11 mouse cellular contexts compared by ENCODE assay signal in the genomic region with DNA sequence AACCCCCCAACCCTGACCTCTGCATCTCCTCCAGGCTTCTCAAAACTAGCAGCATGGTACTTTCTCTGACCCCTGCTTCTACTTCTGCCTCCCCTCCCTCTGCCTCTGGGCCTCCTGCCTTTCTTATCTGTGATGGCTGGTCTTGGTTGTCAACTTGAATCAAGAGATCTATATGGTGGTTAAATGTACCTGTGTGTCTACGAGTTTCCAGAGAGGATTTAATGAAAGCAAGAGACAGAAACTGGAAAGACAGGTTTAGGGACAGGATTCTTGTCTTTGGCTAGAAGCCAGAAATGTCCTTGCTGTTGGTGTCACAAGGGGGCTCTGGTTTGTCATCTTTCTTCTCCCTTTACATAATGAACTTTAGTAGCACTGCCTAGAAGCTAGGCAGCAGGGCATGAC.
DNase-seq lines count a peak whose midpoint lies in the region; ATAC-seq lines count a peak whose summit lies in the region.
"Had no signal": no experiment of that assay in that cellular context is flagged by ENCODE, and none has a peak within 500 bp of the region (broad histone marks: within the 10 kb centered on the region; RNA-seq: fewer than 3 reads in every experiment).

No protein-coding gene starts in this region.

- H3K9me3 ChIP-seq in kidney, embryonic 16.5 days (ENCODE audit: low read length): no peaks in the 10 kb centered on the region
- no peaks in the 10 kb centered on the region for H3K9me3 ChIP-seq in intestine, embryonic 16.5 days (ENCODE audit: control insufficient read depth, low read length)
- H3K9me3 ChIP-seq: embryonic facial prominence, embryonic 13.5 days; liver, embryonic 15.5 days had no signal

- no peak for DNase-seq in kidney, adult 8-10 months
- peak; percentile 44 for DNase-seq in urinary bladder, postnatal 14 days (ENCODE audit: low spot score)
- no peak for DNase-seq in urinary bladder, adult 2 months (ENCODE audit: low spot score)
- no peak for DNase-seq in cerebellum, postnatal 14 days
- DNase-seq: spleen, adult 18-20 months had no signal

- peaks cover 28% of the 10 kb centered on the region for H3K4me1 ChIP-seq in kidney, embryonic 16.5 days (ENCODE audit: insufficient read depth, low read length)
- H3K4me1 ChIP-seq in intestine, embryonic 16.5 days (ENCODE audit: control insufficient read depth, insufficient read depth, low read length): peaks cover 3% of the 10 kb centered on the region; the same call in 1 of the 2 replicates
- H3K4me1 ChIP-seq: liver, embryonic 15.5 days had no signal

- peak overlapping the region; percentile 6; the same call in 1 of the 2 replicates for H3K27ac ChIP-seq in kidney, embryonic 16.5 days (ENCODE audit: low read length)
- H3K27ac ChIP-seq in intestine, embryonic 16.5 days (ENCODE audit: low read length): no peak overlapping the region
- H3K27ac ChIP-seq: embryonic facial prominence, embryonic 13.5 days; liver, embryonic 15.5 days had no signal

- ATAC-seq in kidney, embryonic 16.5 days (ENCODE audit: low FRiP score, low TSS enrichment): 0 out of 2 replicates have a peak, but pooled peaks have one; percentile 17
- ATAC-seq in intestine, embryonic 16.5 days: peak; percentile 84
- ATAC-seq in inflammation-experienced regulatory T-cells, adult 6 months: no peak

- H3K9ac ChIP-seq in kidney, embryonic 16.5 days (replicated peaks; ENCODE audit: low read length): no peak overlapping the region
- H3K9ac ChIP-seq in intestine, embryonic 16.5 days (ENCODE audit: low read depth, low read length): no peak overlapping the region
- H3K9ac ChIP-seq: embryonic facial prominence, embryonic 13.5 days; liver, embryonic 15.5 days had no signal

- H3K4me3 ChIP-seq in kidney, embryonic 16.5 days (ENCODE audit: low read length): no peak overlapping the region
- H3K4me3 ChIP-seq in intestine, embryonic 16.5 days (ENCODE audit: low read length): no peak overlapping the region
- H3K4me3 ChIP-seq: embryonic facial prominence, embryonic 13.5 days; liver, embryonic 15.5 days had no signal

- H3K36me3 ChIP-seq in kidney, embryonic 16.5 days (ENCODE audit: insufficient read depth, low read length): no peaks in the 10 kb centered on the region
- H3K36me3 ChIP-seq in intestine, embryonic 16.5 days (ENCODE audit: control insufficient read depth, insufficient read depth, low read length): no peaks in the 10 kb centered on the region
- H3K36me3 ChIP-seq: embryonic facial prominence, embryonic 13.5 days; liver, embryonic 15.5 days had no signal

- H3K4me2 ChIP-seq in kidney, embryonic 16.5 days (replicated peaks; ENCODE audit: low read depth, low read length): no peak overlapping the region
- no peak overlapping the region for H3K4me2 ChIP-seq in intestine, embryonic 16.5 days (ENCODE audit: low read depth, low read length)
- H3K4me2 ChIP-seq: embryonic facial prominence, embryonic 13.5 days; heart, embryonic 11.5 days; liver, embryonic 15.5 days had no signal

- no peaks in the 10 kb centered on the region for H3K27me3 ChIP-seq in kidney, embryonic 16.5 days (ENCODE audit: insufficient read depth, low read length)
- no peaks in the 10 kb centered on the region for H3K27me3 ChIP-seq in intestine, embryonic 16.5 days (replicated peaks; ENCODE audit: control insufficient read depth, insufficient read depth, low read length)
- H3K27me3 ChIP-seq: embryonic facial prominence, embryonic 13.5 days; liver, embryonic 15.5 days had no signal

- WGBS in kidney, embryonic 16.5 days: 39% methylated on average over 1 of the region's 1 CpGs
- WGBS in intestine, embryonic 16.5 days: 37% methylated on average over 1 of the region's 1 CpGs
